Mouse (Mus musculus) B cell, adult 2 months (primary cell): ENCODE data around the gene Cebpe.
A peak's percentile ranks its signal among the peaks of the same experiment; 100 is the strongest.

Source experiments
- DNase-seq, 2 experiments: peaks; one replicate each; pipeline ENCODE4 v3.0.0; 2022

The Cebpe gene

DNA sequence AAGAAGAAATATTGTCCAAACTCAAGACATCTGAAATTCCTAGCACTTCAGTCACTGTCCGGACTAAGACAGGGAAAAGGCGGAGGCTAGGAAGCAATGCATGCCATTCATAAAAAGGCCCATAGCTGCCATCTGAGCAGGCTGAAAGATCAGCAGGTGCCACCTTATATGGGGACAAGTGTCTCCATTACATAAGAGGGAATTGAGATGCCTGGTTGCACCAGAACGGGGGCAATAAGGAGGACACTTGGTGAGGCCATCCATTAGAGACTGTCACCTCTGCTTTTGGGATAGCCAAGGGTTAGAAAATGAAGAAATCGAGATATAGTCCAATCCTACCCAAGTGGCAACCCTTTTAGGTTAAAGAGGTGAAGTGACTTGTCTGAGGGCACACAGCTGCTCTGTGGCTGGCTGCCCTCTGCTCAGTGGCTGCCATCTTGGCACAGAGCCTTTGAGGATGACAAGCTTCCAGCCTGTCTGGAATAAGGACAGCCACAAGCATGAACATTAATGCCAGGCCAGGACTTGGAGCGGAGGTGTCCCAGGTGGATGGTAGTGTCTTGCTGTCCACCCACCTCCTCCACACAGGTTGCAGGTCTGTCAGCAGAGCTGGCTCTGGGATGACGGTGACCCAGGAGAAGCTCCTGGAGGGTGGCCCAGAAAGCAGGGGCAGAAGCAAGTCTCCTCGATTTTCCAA lies 8.8 kb upstream of the Cebpe start:
- no peak for DNase-seq

DNA sequence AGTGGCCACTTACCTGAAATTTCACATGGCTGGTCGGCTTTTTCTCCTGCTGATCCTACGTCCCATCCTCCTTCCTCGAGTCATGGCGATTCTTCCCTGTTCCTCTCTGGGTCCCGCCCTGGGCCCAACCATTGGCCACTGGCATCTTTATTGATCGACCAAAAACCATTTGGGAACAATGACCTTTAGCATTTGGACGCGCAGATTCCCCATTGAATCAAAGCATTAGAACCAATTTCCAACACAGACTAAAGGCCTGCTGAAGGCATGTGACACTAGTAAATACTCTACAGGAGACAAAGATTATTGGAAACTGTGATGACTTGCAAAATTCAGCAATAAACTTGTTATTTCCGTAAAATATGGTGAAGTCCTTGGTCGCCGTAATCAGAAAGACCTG lies 8.1 kb upstream of the Cebpe start:
- DNase-seq = no peak

DNA sequence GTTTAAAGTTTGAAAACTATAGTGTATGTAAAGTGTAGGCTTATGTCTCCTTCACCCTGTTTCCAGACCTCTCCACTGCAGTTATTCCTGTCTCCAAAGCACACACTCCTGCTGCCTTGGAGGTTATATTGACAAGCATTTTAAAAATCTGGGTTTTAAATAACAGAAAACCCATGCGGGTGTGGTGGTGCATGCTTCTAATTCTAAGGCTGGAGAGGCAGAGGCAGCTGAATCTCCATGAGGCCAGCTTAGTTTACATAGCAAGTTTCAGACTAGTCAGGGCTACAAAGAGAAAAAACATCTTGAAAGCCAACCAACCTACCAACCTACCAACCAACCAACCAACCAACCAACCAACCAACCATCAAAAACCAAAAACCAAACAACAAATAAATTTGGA lies 3.4 kb upstream of the Cebpe start:
- no peak for DNase-seq

DNA sequence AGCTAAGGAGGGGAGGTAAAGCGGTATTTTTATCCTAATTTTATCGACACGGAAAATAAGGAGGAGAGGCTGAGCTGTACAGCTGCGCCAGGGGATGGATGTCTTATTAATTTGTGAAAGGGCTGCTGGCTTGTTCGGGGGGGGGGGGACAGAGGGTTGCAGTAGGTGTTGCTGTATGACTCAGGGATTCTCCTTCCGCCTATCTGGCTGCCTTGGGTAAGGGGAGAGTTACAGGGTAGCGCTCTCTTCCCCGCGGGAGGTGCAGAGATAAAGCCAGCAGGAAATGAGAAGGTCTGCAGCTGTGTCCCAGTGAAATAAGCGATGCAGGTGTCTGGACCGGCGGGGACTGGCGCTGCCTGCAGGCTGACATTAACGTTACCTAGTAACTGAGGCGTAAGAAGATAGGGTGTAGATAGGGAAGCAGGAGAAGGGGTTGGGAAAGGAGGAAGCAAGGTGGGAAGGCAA lies 2.7 kb upstream of the Cebpe start:
- DNase-seq = peak; percentile 25 to 31

DNA sequence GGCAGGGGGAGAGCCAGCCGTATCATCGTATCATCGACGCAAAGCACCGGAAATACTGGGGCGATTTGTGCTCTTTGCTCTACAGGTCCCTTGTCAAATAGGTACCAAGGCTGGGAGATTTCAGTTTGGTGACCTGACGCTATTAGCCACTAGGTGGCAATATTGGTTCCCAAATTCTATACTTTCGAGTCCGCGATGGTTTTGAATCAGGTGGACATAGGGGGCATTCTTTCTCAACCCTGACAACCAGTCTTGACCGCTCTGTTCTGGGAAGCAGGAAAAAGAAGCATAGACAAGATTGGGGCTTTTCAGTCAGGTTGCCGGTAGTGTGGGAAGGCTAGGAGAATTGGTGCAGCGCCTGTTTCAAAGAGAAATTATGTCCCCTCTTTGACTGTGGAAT lies 2.1 kb upstream of the Cebpe start:
- DNase-seq = peak; percentile 70 to 73

DNA sequence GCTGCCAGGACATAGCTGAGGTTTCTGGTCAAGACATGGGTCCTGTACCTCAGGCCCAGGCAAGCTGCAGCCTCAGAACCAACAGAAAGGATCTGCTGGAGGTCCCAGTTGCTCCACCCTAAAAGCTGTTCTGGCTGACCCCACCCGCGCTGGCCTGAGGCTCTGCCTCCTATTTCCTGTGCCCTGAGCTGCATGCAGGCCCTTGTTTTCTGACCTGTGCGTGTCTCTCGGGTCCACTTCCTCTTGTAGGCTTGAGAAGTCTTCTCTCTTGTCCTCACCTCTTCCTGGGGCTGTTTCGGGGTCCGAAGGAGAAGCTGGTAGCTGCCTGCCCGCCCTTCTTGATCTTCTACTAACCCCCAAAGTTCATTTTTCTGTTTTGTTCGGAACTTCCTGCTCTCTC lies 887 bp upstream of the Cebpe start:
- DNase-seq = no peak

DNA sequence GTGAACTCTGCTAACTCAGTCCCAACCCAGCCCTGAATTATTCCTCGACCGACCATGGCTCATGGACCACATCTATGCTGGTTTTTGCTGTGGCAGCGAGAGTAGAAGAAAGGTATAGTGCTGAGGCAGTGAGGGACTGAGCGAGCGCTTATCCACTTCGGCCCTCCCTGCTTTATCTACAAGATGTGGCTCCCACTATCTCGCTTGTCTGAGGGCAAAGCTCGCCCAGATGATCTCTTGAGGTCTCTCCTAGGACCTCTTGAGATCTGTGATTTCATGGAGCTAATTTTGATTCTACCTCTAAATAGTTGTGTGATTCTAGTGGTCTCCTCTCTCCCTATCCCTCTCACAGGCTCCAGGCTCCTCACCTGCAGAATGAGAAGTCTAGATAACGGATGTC lies 2.9 kb downstream of the Cebpe start:
- no peak for DNase-seq

DNA sequence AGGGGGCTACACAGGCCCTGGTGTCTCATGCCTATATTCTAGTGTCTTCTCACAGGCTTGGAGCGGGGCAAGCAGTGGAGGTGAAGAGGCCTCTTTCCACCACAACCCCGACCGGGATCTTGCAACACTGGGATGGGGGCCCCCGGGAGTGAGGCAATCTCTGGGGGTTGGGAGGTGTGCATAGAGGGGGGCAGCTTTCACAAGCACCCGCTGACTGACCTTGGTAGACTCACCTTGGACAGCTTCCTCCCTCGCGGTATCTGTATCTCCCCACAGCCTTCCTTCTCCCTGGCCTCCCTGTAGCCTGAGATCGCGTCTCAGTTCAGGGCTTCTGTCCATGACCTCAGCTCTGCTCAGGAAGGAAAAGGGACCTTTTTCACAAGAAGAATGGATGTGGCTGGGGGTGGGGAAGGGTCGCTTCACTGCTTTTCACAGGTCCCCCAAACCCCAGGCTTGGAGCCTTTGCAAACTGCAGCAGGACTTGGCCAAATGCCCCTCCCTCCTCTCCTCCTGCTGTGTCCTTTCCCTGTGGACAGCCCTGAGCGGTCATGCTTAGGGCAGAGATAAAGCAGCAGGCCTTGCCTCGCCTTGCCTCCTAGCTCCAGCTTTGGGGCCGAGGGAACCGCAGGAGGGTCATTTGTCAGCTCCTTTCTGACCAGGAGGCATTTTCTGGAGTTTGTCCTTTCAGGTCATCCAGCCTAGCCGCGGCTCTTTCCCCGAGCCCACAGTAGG lies 5.2 kb downstream of the Cebpe start:
- DNase-seq = no peak

DNA sequence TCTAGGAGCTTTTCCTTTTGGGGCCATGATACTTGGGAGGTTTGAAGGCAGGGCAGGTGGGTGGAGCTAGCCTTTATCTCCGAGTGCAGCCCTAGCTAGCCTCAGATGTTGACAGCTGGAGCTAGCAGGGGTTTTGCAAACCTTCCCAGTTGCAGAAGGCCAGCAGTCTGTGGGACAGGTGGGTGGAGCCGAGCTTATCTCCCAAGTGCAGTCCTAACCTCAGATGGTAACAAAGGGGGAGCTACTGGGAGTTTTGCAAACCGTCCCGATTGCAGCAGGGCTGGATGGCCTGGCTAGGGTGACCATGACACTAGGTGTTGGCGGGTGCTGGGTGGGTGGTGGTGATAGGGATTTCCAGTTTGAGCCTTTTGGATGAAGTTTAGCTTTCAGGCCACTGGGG lies 6.1 kb downstream of the Cebpe start:
- no peak for DNase-seq

DNA sequence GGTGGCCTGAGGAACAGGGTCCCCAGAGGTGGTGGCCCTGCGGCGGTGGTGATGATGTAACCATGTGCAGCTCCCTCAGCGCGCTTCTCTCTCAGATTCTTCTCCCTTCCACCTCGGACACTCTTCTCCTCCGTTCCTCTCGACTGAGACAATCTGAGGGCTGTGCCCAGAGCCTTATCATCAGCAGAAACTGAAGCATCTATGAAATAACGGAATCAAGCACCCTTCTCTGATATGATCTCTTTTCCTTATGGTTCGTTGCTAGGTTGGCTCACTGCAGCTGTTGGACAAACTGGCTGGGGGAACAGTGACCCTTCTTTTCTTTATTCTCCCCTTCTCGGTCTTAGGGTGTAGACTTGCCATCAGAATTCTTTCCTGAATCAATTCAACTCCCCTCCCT lies 8.8 kb downstream of the Cebpe start:
- no peak for DNase-seq

DNA sequence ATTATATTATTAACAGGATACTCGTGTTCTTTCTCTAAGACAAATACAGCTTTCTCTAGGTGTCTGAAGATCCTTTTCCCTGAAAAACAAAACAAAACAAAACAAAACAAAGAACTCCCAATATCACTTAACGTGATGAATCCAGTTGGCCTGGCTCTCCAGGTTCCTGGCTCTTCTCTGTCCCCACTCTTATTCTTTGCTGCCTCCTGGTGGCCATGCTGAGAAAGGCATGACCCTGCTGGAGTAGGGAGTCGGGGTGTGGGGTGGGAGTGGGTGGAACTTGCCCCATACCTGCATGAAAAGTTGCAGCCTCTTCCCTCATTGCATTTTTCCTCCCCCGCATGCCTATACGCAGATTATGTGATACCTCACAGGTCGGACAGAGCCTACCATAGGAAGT lies 10.7 kb downstream of the Cebpe start:
- DNase-seq = peak; percentile 87 to 88

DNA sequence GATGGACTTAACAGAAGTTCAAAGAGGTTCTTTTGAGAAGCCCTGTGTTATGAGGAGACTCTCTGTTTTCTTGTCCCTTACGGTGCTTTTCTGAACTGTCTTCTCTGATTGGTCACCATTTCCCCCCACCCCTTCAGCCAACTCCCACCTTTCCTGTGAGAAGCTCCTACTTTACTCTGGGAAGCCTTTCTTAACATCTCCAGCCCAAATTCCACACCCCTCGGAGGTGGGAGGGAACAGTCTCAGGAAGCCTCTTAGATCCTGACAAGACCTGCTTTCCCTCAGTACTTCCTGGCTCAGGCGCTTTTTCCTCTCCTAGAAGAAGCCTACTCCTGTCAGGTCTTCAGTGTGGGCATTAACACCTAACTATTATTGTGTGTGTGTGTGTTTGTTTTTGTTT lies 12.4 kb downstream of the Cebpe start:
- no peak for DNase-seq

DNA sequence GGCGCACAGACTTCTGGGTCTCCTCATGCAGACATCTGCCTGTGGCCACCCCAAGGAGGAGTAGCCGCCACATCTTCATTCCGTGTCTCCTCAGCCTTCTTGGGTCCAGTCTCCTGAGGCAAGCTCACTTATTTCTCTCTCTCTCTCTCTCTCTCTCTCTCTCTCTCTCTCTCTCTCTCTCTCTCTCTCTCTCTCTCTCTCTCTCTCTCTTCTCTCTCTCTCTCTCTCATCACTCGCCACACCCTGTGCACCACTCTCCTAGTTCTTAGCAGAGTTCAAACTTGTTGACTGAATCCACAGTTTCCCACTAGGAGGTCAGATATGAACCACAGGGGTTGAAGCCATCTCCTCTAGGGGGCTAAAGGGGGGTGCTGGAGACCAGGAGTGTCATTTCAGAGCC lies 13.2 kb downstream of the Cebpe start, which contains the start of gene Gm29776:
TSS of gene Gm29776 (minus strand) at position 101 of the 400 bp plus-strand sequence.
- DNase-seq = no peak

DNA sequence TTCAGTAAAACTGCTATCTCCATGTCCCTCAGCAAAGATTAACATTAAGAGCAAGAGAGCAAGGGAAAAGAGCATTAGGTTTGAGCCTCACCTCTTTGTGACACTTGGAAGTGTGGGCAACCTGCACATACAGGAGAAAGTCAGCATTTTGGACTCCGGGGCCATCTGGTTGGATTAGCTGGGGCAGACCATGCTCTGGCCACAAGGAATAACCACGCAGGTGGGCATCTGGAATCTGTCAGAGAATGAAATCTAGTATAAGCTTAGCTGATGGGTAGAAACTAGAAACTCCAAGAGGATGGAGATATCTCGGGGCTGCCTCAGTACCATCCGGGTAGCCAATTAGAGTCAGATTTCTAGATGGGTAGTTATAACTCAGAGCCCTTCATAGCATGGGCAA lies 15.2 kb downstream of the Cebpe start:
- no peak for DNase-seq

DNA sequence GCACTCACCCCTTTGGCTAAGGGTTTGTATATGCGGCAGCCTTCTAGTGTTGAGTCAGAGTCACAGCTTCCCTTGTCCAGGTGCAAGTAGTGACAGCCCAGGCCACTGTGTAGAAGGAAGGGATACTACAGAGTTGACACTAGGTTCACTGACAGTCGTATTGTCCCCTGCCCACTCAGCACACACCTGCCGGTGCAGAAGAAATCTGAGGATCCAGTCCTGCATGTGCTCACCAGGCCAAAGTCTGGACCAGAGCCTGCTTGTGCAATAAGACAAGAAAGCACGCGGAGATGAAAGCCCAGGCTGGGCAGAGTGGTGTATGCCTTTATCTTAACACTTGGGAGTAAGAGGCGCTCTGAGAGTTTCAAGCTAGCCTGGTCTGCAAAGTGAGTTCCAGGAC lies 16.9 kb downstream of the Cebpe start:
- DNase-seq = no peak

DNA sequence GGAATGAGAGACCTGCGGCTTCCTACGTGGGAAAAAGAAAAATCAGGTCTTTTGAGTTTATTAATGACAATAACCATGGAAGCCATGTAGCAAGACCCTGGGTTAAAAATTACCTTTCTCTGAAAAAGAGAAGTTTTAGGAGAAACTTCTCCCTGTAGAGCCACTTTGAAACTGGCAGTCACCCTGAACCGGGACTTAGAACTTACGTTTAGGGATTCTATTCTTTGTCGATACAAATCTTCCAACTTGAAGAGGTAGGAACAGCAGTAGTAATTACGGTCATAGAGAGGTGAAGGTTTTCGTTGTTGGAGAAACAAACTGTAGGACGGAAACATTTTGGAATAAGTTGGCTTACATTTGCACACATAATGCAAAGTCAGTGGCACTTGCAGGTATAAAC lies 24.7 kb downstream of the Cebpe start:
- no peak for DNase-seq

DNA sequence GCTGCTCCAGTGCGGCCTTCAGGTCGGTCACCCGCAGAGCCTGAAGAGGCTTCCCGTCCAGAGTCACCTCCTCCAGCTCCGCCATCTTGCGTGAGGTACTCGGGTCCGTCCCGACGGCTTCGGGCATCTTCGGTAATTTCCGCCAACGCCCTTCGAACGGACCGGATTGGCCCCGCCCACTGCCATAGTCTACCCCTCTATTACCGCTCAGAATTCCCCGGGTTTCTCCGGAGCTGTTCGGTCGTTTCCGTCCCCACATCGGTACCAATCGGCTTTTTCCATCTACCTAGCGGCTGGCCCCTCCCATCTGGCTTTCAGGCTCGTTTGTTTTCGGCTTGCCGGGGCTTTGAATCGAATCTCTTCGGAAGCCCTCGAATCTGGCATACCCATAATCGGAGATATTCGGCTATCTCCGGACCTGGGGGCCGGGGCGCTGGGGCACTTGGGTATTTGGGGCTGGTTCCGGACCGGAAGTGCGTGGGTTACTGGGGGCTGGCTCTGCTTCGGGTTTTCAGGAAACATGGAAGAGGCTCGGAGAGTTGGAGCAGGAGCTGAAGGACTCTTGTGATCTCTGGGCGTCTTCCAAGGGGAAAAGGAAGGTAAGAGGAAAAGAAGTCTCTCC lies 25.3 kb downstream of the Cebpe start, which contains the start of gene Acin1:
TSS of gene Acin1 (minus strand) at position 410 of the 622 bp plus-strand sequence.
- peak; percentile 99 for DNase-seq

DNA sequence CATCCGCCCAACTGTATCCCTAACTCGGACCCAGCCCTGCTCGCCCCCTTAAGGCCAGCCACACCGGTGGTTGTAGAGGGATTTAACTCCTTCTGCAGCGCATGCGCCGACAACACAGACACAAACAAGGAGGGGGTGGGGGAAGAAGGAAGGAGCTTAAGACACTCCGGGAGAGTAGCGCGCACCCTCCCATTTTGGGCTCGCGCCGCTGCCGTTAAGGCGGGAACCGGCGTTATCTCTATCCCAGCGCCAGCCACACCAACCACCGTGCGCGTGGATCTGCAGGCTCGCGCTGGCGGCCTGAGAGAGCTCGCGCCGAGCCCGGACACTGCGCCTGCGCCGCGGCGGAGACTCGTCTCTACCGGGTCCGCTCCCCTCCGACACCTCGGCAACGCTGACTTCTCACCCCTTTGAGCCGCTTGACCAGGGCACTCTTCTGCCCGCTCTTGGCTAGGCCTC lies 25.9 kb downstream of the Cebpe start, which contains the start of gene 1700123O20Rik:
TSS of gene 1700123O20Rik (plus strand) at position 154 of the 459 bp plus-strand sequence.
- DNase-seq = peak in 1 of 2 experiments; percentile 72

DNA sequence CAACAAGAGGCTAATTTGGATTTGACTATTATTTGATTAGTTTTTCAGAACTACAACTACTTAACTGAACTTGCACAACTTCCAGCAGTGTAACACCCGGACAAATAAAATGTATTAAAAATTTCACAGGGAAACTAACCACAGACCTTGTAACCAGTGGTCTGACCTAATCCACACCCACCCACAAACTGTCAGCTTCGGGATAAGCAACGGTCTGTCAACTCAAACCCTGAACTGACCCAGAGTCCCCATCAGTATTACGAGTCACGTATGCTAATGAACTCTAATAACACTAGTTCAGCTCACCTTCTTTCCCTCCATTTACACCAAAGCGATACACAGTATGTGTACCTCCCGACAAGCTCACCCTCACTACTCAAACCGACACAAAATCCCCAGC lies 26.5 kb downstream of the Cebpe start:
- DNase-seq = no peak

DNA sequence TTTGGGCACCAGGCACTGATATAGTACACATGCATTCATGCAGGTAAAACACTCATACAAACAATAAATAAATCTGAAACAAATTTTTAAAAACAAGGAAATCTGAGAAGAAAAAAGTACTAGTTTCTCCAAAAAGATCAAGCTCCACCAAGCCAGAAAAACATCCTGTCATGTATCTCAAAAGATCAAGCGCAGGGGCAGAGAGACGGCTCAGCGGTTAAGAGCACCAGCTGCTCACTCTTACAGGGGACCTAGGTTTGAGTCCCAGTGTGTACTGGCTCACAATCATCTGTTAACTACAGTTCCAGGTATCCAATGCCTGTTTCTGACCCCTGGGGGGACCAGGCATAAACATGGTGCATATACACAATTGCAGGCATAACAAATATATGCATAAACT lies 29.6 kb downstream of the Cebpe start:
- DNase-seq = no peak

DNA sequence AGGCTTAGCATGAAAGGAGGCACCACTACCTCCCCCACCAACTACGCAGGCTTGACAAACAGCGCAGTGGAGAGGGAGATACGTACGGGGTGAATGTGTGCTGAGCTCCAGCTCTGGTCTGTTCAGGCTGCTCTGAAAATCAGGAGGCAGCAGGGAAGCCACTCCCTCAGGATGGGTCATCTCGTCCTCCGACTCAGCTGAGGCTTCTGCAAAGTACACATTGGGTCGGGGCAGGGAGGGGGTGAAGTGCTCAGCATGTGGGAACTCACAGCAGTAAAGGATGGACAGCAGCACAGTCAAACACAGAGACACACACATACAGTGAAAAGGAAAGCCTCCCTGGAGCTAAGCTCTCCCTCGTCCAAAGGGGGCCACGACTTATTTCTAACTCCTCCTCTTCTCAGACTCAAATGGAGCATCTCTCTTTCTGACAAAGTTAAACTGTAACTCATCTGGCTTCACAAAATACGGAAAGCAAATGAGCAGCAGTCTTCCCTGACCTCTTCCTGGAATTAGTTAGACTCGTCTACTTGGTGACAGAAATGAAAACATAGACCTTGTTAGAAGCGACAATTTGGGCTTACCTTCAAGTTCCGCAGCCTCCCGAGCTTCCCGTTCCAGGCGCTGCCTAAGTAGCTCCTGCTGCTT lies 33.2 kb downstream of the Cebpe start:
- no peak for DNase-seq

DNA sequence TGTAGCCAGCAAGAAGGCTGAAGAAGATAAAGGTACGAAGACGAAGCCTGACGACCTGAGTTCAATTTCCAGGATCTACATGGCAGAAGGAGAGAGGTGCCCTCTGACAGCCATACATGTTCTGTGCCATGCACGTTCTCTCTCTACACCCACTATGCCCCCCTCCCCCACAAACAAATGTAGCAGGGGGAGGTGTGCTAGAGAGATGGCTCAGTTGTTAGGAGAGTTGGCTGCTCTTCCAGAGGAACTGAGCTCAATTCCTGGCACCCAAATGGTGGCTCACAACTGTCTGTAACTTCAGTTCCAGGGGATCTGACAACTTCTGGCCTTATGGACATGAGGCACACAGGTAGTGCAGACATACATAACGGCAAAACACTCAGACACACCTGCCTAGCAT lies 35.7 kb downstream of the Cebpe start:
- no peak for DNase-seq

DNA sequence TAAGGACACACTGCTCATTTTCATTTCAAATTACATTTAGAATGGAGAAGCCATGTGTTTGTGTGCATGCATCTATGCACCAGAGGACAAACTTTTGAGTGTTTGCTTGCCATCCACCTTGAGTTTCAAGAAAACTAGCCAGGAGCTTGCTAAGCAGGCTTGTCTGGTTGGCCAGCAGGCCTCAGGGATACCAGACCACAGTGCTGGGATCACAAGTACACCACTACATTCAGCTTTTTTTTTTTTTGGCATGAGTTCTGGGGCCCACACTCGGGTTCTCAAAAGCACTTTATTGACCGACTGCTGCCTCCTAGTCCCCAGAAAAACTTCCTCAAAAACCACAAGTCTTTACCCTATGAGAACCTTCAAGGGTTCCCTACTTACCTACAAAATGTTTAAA lies 37.7 kb downstream of the Cebpe start:
- DNase-seq = no peak
